Mouse (Mus musculus) megakaryocyte, adult 5-6 weeks (primary cell): ENCODE results near the gene Fbxl13. TPM values are rescaled to one million over a fixed set of nuclear protein-coding genes. Genes with fewer than 3 reads are reported as not detected.

Experiments
- ATAC-seq: 2 replicates; pipeline ENCODE4 v1.8.0; 2016; ENCODE audit warnings: mild to moderate bottlenecking, inconsistent platforms; ENCODE audit not compliant: poor library complexity, severe bottlenecking
- total RNA-seq, 2 experiments: library from RNA; stranded (forward) in 1 of 2; stranded (reverse) in 1 of 2; fragments of 153-499, 151-499 nt in 1 of 2; fragments of 221-1000, 200-1000 nt in 1 of 2; gene quantifications; 2 replicates each; pipeline versions ENCODE4 v1.2.3 to v1.2.4; 2015 to 2017

The Fbxl13 gene
- total RNA-seq, 2 experiments from 2014 or later = not detected

DNA sequence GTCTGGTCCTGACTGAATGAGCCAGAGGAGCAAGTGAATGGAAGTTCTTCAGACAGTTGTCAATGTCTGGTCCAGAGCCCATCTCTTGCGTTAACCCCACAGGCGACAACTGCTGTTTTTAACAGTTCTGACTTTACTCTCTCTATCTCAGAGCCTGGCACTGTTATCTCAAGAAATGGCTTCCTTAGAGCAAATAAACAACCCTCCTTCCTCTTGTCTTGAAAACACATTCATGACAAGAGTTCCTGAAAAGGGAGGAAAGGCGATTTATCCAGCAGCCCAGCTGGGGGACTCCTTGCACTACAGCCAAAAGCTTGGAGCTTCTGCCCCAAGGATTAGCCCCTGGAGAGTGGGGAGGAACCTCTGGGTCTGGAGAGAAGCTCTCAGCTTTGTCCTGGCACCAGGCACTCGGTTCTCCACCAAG, 117.9 kb downstream of the Fbxl13 start:
- ATAC-seq = no peak

DNA sequence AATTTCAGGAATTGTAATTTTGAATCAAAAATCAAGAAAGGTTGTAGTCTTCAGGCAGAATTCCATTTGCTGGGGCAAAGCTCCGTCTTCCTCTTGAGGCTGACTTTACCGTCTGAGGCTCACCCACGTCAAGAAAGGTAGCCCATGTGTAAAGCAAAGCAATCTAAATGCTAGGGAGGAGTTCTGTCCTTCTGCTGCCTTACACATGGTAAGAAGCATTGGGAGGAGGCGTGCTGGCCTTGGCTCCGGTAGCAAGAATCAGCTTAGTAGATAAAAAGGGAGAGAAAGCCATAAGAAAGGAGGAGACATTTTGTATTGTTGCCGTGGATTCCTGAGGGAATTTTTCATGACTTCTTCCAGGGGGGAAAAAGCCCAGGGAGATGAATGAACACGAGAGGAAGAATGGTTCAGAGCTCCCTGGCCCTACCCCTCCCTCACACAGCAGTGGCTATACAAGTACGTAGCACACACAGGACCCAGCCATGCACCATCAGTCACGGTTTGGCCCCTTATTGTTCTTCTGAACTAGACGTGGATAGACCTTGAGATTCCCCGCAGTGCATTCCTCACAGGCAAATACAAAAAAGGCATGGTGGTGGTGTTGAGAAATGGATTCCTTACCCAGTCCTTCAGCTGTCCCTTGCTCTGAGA, 118.5 kb downstream of the Fbxl13 start:
- ATAC-seq = no peak

DNA sequence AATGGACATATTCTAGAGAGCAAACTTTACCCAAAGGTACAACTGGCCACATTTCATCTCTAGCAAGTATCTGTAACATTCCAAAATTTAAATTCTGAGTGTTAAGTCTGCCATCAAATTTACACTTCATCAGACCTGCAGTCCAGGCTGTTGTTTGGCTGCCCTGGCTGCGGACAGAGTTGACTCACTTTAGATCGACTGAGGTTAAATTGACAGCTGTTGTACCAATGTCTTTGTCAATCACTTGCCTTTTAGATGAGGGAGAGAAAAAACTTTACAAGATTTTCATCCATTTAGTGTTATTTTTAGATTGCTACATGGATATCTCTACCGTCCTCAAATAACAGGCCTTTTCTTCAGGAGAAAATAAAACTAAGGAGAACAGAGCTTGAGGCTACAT, 126.3 kb downstream of the Fbxl13 start:
- no peak for ATAC-seq

DNA sequence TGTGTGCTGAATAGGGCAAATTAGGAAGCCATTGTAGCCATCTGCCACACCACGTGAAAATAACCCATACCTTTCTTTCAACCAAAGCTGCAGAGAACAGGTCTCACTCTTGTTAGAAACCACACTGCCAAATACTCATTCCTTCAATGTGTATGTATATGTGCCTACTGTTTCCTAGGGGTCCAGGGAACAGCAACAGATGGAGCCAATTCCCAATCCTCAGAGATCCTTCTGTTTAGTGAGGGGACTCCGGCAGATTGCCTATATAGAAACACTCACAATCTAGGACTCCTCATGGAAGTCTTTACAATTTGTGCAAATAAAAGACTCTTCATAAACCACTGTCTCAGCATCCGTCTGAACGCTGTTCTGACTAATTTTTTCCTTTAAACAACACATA, 127.2 kb downstream of the Fbxl13 start:
- no peak for ATAC-seq

DNA sequence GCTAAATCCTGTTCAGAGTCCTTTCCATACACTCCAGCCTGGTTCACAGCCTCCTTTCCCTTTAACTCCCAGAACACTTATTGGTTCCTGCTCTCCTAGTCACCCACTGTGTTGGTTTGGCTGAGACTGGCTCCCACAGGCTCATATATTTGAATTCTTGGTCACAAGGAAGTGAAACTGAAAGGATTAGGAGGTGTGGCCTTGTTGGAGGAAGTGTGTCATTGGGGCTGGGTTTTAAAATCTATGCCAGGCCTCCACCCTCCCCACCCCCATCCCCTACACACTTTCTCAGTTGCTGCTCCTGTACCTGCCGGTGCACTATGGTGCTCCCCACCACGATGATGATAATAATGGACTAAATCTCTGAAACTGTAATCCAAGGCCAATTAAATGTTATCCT, 127.9 kb downstream of the Fbxl13 start:
- ATAC-seq = peak; percentile 98

DNA sequence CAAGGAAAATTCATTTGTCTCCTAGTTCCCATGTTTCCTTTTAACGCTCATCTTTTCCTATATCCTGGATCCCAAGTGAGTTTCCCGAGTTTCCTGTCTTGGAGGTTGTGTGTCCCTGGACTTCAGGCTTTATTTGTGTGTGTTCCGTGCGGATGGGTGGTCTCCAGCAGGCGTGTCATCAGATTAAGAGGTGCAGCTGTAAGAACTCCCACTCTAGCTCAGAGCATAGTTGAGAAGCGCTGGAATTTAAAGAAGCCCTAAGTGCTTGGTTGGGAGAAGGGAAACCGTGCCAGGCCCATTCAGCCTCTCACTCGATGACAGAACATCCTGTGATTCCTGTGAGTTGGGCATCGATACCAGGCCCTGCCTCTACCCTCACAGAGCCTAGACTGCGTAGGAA, 132.1 kb downstream of the Fbxl13 start:
- ATAC-seq = no peak

DNA sequence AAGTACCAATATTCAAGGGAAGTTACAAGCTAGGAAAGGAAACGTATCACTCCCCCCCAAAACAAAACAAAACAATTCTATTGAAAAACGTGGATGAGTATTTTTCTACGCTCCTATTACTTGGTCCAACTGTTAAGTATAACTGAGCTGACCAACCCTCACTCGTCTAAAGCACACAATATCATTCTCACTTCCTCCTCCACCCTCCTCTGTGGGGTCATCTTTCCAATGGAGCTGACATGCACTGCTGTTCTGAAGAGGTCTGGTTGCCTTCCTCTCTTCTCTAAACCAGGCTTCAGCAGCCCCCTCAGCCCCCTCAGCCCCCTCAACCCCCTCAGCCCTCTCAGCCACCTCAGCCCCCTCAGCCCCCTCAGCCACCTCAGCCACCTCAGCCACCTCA, 135.6 kb downstream of the Fbxl13 start:
- ATAC-seq = 0 out of 2 replicates have a peak, but pooled peaks have one; percentile 27

DNA sequence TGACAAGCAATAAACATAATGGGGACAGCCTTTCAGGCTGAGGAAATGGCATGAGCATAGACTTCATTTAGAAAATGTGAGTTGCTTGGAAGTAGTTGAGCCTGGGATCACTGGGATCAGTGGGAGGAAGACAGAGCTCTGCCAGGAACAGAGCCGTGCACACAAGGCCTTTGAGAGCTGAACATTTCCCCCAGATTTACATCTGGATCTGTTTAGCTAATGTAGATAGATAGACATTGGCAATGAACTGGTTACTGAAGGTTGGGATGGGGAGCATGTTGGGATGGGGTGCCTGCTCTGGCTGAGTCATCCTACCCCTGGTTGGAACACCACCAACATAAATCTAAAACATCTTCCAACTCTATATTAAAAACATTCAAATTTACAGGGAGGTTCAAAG, 138.5 kb downstream of the Fbxl13 start:
- ATAC-seq = no peak

DNA sequence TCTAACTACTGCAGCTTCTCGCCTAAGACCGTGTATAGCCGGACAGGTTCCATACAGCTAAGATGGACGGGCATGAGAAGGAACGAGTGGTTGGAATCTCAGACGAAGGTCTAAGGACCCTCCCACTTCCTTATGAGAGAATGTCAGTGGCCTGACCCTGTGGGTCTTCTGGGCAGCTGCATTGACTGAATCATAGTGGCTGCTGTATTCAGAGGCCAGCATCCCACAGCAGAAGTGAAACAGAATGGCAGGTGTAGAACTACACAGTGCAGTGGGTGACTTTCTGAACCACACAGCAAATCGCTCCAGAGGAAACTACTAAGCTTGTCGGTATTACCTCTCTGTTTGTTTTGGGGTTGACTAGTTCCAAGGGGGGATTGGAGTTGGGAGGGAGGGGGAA, 140.3 kb downstream of the Fbxl13 start:
- ATAC-seq = peak; percentile 63

DNA sequence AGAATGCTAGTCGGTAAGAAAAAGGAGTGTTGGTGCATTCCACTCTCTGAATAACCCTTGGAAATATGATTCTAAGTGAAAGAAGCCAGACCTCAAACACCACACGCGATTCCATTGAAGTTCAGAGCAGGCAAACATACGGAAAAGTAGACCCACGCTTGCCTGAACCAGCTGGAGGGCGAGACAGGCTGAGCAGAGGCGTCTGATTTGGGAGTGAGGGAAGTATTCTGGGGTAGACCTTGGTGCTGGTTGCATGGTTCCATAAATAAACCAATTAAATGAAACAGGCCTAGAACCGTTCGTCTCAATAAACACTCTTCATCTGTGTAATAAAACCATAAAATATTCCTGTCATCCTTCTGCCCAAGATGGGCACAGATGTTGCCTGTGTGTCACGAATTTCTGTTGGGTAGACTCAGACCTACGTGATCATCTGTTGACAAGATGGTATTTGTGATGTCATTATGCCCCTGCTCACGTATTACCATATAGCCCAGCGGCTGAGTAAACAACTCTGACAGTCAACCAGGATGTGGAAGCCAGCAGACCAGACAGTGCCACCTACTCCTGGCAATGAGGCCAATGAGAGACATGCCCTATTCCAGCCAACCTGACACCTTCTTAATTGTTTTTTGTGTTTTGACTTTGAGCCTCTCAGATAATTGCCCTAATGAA, 142.4 kb downstream of the Fbxl13 start:
- no peak for ATAC-seq

DNA sequence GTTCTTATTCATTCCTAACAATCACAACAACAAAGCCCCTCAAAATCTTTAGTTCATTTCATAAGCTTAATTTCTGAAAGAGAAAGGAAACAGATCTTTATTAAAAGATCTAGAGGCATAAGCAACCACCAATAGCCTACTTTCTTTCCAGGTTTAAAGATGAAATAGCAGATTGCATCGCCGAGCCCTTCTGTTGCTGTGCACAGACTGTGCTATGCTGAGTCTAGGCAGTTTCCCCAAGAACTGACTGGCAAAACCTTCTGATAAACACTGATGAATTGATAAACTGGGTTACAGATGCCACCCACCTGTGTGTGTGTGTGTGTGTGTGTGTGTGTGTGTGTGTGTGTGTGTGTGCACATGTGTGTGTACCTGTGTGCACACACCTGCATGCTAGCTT, 144.5 kb downstream of the Fbxl13 start:
- ATAC-seq = no peak

DNA sequence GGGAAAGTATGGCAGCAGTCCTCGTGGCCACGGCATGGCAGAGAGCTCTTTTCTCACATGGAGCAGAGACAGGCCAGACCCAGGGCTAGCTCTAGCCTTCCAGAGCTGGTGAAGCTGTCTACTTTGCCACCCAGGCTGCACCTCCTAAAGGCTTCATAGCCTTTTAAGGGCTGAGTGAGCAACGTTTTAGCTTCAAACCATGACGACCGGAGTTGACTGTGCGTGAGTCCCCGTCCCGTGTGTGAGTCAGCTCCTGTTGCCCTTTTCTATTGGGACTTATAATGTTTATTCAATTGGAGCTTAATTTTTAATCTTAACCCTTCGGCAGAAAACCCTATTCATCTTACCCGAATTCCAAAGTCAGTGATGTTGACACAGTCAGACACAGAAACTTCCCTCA, 145.3 kb downstream of the Fbxl13 start:
- no peak for ATAC-seq

DNA sequence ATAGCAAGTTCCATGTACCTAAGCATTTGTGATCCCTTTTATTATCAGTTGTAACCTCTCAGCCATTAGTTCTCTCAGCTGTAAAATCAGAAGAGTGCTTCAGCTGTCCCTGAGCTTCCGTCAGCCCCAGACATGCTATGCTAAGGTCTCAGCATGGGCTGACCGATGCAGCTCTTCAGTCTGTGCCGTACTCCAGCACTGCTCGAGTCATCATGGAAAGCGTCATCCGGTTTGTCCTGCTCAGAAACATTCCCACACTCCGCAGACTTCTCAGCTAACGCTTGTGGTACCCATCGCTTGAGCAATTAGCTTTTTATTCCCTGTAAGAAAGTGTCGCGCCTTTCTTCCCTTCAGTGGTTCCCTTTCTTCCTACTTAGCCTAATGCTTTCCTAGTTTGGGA, 146.5 kb downstream of the Fbxl13 start:
- no peak for ATAC-seq

DNA sequence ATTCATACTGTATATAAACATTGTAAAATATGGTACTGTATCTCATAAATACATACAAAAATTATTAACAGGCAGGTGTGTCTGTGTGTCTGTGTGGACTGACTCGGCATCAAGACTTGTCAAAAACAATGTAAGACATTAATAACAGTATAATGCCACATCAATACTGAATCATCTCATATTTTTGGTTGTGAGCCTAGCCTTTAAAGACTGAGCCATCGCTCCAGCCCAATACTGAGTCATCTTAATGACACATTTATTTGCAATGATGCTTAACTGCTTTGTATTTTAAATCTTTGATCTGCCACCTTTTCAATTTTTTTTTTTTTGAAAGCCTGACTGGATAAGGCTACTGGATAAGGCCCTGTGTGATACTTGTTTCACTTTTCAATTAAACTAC, 146.9 kb downstream of the Fbxl13 start:
- ATAC-seq = no peak

DNA sequence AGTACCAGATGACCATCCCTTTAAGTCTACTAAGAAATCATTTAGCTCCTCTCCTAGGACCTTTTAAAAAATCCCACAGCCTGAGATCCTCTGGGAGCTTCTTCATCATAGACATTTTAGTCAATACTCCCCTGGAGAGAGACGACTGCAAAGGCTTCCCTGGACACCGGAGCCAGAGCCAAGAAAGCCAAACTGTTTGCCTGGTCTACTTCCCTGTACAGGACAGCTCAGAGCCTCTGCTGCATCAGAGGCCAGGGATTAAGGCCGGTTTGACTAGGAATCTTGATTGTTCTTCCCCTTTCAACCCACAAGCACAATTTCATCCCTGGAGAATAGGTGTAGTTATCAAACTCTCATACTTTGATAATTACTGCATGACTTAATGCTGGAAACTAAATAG, 148.6 kb downstream of the Fbxl13 start:
- ATAC-seq = no peak

DNA sequence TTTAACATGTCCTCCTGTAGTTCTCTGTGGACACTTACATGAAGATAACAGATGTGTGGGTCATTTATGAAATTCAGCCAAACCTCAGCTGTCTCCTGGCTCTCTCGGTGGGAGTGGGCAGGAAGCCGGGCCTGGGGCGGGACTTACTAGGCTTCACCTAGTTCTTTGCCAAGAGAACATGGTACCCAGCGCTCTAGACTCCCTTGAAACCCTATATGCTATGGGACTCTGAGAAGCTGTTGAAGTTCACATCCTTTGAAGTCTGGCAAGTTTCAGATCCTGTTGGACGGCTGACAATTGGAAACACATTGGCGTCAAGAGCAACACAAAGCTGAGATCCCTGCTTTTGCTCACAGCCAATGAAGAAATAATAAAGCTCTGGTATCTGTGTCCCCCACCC, 149.1 kb downstream of the Fbxl13 start:
- ATAC-seq = no peak

DNA sequence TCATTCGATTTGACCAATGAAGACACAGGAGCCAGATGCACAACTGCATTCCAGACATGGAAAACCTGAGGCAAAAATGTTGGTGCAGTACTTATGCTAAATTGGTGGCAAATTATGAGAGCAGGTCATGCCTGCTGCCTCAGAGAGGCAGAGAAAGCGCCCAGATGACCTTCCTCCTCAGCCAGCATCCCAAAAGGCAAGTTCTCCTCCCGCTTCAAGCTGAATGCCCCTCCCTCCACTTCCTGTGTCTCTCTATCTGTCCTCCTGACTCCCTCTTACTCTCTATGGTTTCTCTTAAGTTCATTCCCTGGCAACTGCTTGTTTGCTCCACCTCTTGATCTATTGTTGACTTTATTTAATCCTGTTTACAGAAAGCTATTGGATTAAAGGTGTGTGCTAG, 150.7 kb downstream of the Fbxl13 start:
- ATAC-seq = no peak

DNA sequence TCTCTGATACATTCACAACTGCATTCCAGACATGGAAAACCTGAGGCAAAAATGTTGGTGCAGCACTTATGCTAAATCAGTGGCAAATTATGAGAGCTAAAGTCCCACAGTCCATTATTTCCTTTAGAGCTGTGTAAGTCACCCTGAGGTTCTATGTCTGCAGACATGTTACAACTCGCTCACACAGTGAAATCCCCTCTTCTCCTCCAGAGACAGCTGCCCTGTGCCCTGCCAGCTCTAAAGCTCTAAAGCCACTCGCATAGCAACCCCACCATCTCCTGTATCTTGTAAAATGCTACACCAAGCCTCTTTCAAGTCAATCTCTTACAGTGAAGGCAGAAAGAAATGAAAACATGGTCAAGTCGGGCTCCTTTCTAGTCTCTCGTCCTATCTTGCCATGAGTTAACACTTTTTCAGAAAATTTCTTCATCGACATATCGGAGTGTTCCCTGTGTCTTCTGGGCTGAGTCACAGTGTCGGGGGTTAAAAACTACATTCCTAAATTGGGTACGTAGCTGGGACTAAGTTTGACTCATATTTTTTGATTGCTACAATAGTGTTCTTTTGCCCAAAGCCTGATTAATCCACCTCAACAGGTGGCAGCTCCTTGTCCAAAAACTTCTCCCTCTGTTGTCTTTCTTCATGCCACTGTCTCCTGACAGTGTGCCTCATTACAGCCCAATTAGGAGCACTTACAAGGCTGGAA, 152.0 kb downstream of the Fbxl13 start:
- no peak for ATAC-seq

DNA sequence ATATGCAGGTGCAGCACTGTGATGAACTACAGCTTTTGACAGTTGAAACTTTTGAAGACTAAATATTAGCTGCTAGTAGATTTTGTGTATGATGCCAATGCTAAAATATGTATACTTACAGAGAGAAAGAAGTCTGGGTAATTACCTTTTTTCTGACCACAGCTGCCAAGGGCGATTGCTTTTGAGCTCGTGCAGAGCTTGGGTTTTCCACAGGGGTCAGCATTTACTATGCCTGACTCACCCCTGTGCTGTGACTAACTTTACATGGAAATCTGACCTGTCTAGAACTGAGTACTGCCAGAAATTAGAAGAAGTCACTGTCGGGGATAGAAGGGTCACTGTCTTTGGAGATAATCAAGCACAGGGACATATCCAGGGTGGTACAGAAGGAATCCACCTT, 153.2 kb downstream of the Fbxl13 start:
- ATAC-seq = no peak

DNA sequence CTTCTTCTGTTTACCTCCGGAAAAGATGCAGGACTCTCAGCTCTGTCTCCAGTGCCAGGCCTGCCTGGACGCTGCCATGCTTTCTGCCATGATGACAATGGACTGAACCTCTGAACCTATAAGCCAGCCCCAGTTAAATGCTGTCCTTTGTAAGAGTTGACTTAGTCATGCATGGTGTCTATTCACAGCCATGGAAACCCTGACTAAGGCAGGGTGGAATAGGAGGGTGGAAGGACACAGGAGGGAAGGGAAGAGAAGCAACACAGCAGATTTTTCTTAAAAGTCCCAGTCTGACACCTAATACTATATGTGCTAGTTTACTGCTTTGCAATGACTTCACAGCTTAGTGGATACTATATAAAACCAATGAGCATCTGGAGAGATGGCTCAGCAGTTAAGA, 154.0 kb downstream of the Fbxl13 start:
- no peak for ATAC-seq

DNA sequence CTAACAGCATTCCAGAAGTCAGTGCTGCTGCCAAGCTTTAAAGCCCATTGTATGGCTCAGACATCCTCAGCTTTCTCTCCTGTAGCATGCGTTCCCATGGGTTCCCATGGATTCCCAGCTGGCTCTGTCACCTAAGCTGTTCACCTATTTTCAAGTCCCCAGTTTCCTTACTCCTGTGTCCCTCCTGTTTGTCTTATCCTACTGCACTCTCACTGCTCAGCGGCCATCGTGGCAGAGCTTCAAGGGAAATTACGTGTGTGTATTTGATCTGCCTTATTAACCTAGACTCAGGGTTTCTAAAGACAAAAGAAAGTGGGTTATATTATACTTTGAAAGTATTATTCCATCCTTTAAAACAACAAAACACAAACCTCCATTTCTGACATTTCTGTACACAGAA, 156.3 kb downstream of the Fbxl13 start:
- ATAC-seq = no peak

DNA sequence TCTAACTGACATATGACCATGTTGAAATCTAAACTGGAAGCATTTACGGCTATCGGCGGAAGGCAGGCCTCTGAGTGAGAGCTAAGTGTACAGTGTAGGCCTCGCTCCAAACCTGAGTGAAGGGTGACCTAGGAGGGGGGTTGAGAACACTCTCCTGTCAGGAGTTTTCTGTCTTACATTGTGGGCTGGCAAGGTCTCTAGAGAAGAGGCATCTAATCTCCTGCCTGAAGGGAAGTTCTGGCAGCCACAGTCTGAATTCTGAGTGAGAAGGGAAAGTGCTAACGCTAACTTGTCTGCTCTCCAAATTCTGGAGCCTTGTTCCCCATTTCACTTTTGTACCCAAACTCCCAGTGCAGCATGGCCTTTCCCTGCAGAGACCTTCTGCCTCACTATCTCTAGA, 156.9 kb downstream of the Fbxl13 start:
- ATAC-seq = no peak; the same call in 1 of the 2 replicates
